In genomic region chr15:80256242-80256641, GRCm38 (mm10) we compare ENCODE assay signal across 8 mouse cellular contexts. TPM values are rescaled to one million over a fixed set of nuclear protein-coding genes. Genes with fewer than 3 reads are reported as not detected.
DNase-seq lines count a peak whose midpoint lies in the region; ATAC-seq and TF ChIP-seq lines count a peak whose summit lies in the region.

No protein-coding gene starts in this region.

- peak overlapping the region; percentile 100 for H3K9ac ChIP-seq in heart, embryonic 13.5 days
- H3K9ac ChIP-seq in heart, postnatal 0 days (replicated peaks; ENCODE audit: low read depth, low read length), result peak overlapping the region; percentile 97
- peak overlapping the region; percentile 96 for H3K9ac ChIP-seq in liver, embryonic 15.5 days

- intact Hi-C loops in heart, postnatal 25 days (cut with DNase I), result no loop called here

- no peaks in the 10 kb centered on the region for H3K9me3 ChIP-seq in heart, embryonic 13.5 days
- no peaks in the 10 kb centered on the region for H3K9me3 ChIP-seq in heart, postnatal 0 days (replicated peaks; ENCODE audit: control insufficient read depth, low read length)
- H3K9me3 ChIP-seq in liver, embryonic 15.5 days (replicated peaks), result no peaks in the 10 kb centered on the region

- ATAC-seq in heart, embryonic 13.5 days (ENCODE audit: extremely low read depth, insufficient number of reproducible peaks, low FRiP score, low TSS enrichment), result no peak
- ATAC-seq in heart, postnatal 0 days (ENCODE audit: insufficient read depth, low read depth), result no peak
- no peak for ATAC-seq in liver, embryonic 15.5 days (ENCODE audit: insufficient read depth)
- ATAC-seq in megakaryocyte-erythroid progenitor cell, adult 5-6 weeks (replicated peaks; ENCODE audit: low FRiP score, low TSS enrichment, poor library complexity, severe bottlenecking), result no peak

- H3K36me3 ChIP-seq in heart, embryonic 13.5 days, result peaks cover 65% of the 10 kb centered on the region
- H3K36me3 ChIP-seq in heart, postnatal 0 days (replicated peaks; ENCODE audit: control insufficient read depth, insufficient read depth, low read length), result peaks cover 34% of the 10 kb centered on the region
- peaks cover 74% of the 10 kb centered on the region for H3K36me3 ChIP-seq in liver, embryonic 15.5 days (replicated peaks)

- peak overlapping the region; percentile 90 for H3K4me2 ChIP-seq in heart, embryonic 13.5 days
- peak overlapping the region; percentile 95 for H3K4me2 ChIP-seq in heart, postnatal 0 days (ENCODE audit: low read depth, low read length)
- H3K4me2 ChIP-seq in liver, embryonic 15.5 days, result peak overlapping the region; percentile 92

- no peak for TF ChIP-seq CTCF in heart, postnatal 0 days (IDR thresholded peaks at IDR 0.05; ENCODE audit: low read depth)

- TF ChIP-seq EP300 in heart, postnatal 0 days (IDR thresholded peaks at IDR 0.05; ENCODE audit: low read depth), result no peak

- H3K27ac ChIP-seq in heart, embryonic 13.5 days (replicated peaks), result peak overlapping the region; percentile 100
- H3K27ac ChIP-seq in heart, postnatal 0 days (ENCODE audit: low read depth), result peak overlapping the region; percentile 98
- H3K27ac ChIP-seq in liver, embryonic 15.5 days (replicated peaks), result peak overlapping the region; percentile 99

- 5% methylated on average over 16 of the region's 16 CpGs for WGBS in heart, embryonic 13.5 days
- 3% methylated on average over 16 of the region's 16 CpGs for WGBS in heart, postnatal 0 days
- 4% methylated on average over 16 of the region's 16 CpGs for WGBS in liver, embryonic 15.5 days (ENCODE audit: insufficient replicate concordance)

- H3K4me1 ChIP-seq in heart, embryonic 13.5 days, result peaks cover 64% of the 10 kb centered on the region
- peaks cover 28% of the 10 kb centered on the region; the same call in 1 of the 2 replicates for H3K4me1 ChIP-seq in heart, postnatal 0 days (ENCODE audit: control insufficient read depth, insufficient read depth)
- H3K4me1 ChIP-seq in liver, embryonic 15.5 days (replicated peaks), result peaks cover 77% of the 10 kb centered on the region

- H3K4me3 ChIP-seq in heart, embryonic 13.5 days, result peak overlapping the region; percentile 100
- peak overlapping the region; percentile 79 for H3K4me3 ChIP-seq in heart, postnatal 0 days (ENCODE audit: low read depth, low read length)
- H3K4me3 ChIP-seq in liver, embryonic 15.5 days (replicated peaks), result peak overlapping the region; percentile 92

- DNase-seq in heart, postnatal 25 days (ENCODE audit: low spot score), result no peak
- DNase-seq in adipocyte (ENCODE audit: low spot score) (peak; percentile 30), MN1 (ENCODE audit: low spot score) (no peak)
- no peak for DNase-seq in heart, postnatal 0 days (ENCODE audit: low spot score)
- DNase-seq in layer of hippocampus, adult 9-11 months, result no peak

- H3K27me3 ChIP-seq in heart, embryonic 13.5 days (replicated peaks), result no peaks in the 10 kb centered on the region
- H3K27me3 ChIP-seq in heart, postnatal 0 days (ENCODE audit: control insufficient read depth, insufficient read depth, low read length), result no peaks in the 10 kb centered on the region
- H3K27me3 ChIP-seq in liver, embryonic 15.5 days, result no peaks in the 10 kb centered on the region

RNA-seq across cellular contexts. Expression of gene Atf4, which starts 1.3 kb away (rescaled TPM):
- polyA plus RNA-seq in heart, embryonic 13.5 days (2015; fragmentation: Nextera tagmentation; extraction: Ambion mirVana), result 74.9 and 83.4 TPM in 2 replicates
- 10 to 100 TPM; 58.3 to 81.7 TPM for total RNA-seq in heart, postnatal 25 days (2021)
- total RNA-seq in heart, postnatal 0 days (2014; rRNA removed; ENCODE audit: low replicate concordance), result 122 and 128 TPM in 2 replicates
- polyA plus RNA-seq in heart, postnatal 0 days (2015; fragmentation: Nextera tagmentation; extraction: Ambion mirVana), result 63.5 and 65.0 TPM in 2 replicates
- polyA plus RNA-seq in liver, embryonic 15.5 days (2015; fragmentation: Nextera tagmentation; extraction: Ambion mirVana), result 130 and 134 TPM in 2 replicates
- 145 and 192 TPM in 2 replicates for total RNA-seq in megakaryocyte-erythroid progenitor cell, adult 5-6 weeks (2014; fragmentation: Nextera tagmentation)
- 292 and 318 TPM in 2 replicates for total RNA-seq in megakaryocyte-erythroid progenitor cell, adult 5-6 weeks (2017)

RNA-seq across cellular contexts. Expression of gene Rps19bp1, which starts 7.9 kb away (rescaled TPM):
- polyA plus RNA-seq in heart, embryonic 13.5 days (2015; fragmentation: Nextera tagmentation; extraction: Ambion mirVana), result 39.0 and 39.7 TPM in 2 replicates
- total RNA-seq in heart, postnatal 25 days (2021), result 10 to 100 TPM; 15.5 to 15.9 TPM
- total RNA-seq in heart, postnatal 0 days (2014; rRNA removed; ENCODE audit: low replicate concordance), result 13.7 and 21.6 TPM in 2 replicates
- polyA plus RNA-seq in heart, postnatal 0 days (2015; fragmentation: Nextera tagmentation; extraction: Ambion mirVana), result 34.7 and 35.8 TPM in 2 replicates
- 24.4 and 26.2 TPM in 2 replicates for polyA plus RNA-seq in liver, embryonic 15.5 days (2015; fragmentation: Nextera tagmentation; extraction: Ambion mirVana)
- total RNA-seq in megakaryocyte-erythroid progenitor cell, adult 5-6 weeks (2014; fragmentation: Nextera tagmentation), result 51.6 and 54.4 TPM in 2 replicates
- 28.7 and 36.3 TPM in 2 replicates for total RNA-seq in megakaryocyte-erythroid progenitor cell, adult 5-6 weeks (2017)

RNA-seq across cellular contexts. Expression of gene AC140267.1, which starts 20.6 kb away (rescaled TPM):
- polyA plus RNA-seq in heart, embryonic 13.5 days (2015; fragmentation: Nextera tagmentation; extraction: Ambion mirVana), result not detected in 2 replicates
- 10 to 100 TPM; 16.1 to 21.0 TPM for total RNA-seq in heart, postnatal 25 days (2021)
- not detected in 2 replicates for total RNA-seq in heart, postnatal 0 days (2014; rRNA removed; ENCODE audit: low replicate concordance)
- polyA plus RNA-seq in heart, postnatal 0 days (2015; fragmentation: Nextera tagmentation; extraction: Ambion mirVana), result not detected in 2 replicates
- polyA plus RNA-seq in liver, embryonic 15.5 days (2015; fragmentation: Nextera tagmentation; extraction: Ambion mirVana), result not detected in 2 replicates
- total RNA-seq in megakaryocyte-erythroid progenitor cell, adult 5-6 weeks (2014; fragmentation: Nextera tagmentation), result 5.6 and 6.5 TPM in 2 replicates
- not detected in 2 replicates for total RNA-seq in megakaryocyte-erythroid progenitor cell, adult 5-6 weeks (2017)

RNA-seq across cellular contexts. Expression of gene Mief1, which starts 22.4 kb away (rescaled TPM):
- 25.5 and 25.9 TPM in 2 replicates for polyA plus RNA-seq in heart, embryonic 13.5 days (2015; fragmentation: Nextera tagmentation; extraction: Ambion mirVana)
- total RNA-seq in heart, postnatal 25 days (2021), result 10 to 100 TPM; 29.2 to 32.3 TPM
- 34.5 and 39.8 TPM in 2 replicates for total RNA-seq in heart, postnatal 0 days (2014; rRNA removed; ENCODE audit: low replicate concordance)
- 17.0 and 17.8 TPM in 2 replicates for polyA plus RNA-seq in heart, postnatal 0 days (2015; fragmentation: Nextera tagmentation; extraction: Ambion mirVana)
- 16.2 and 17.0 TPM in 2 replicates for polyA plus RNA-seq in liver, embryonic 15.5 days (2015; fragmentation: Nextera tagmentation; extraction: Ambion mirVana)
- 29.0 and 36.7 TPM in 2 replicates for total RNA-seq in megakaryocyte-erythroid progenitor cell, adult 5-6 weeks (2014; fragmentation: Nextera tagmentation)
- total RNA-seq in megakaryocyte-erythroid progenitor cell, adult 5-6 weeks (2017), result 21.2 and 25.8 TPM in 2 replicates

RNA-seq across cellular contexts. Expression of gene Cacna1i, which starts 30.8 kb away (rescaled TPM):
- not detected in 2 replicates for polyA plus RNA-seq in heart, embryonic 13.5 days (2015; fragmentation: Nextera tagmentation; extraction: Ambion mirVana)
- total RNA-seq in heart, postnatal 25 days (2021), result under 1 TPM in 1 of 2 experiments, not detected in 1; 0.36 TPM
- total RNA-seq in heart, postnatal 0 days (2014; rRNA removed; ENCODE audit: low replicate concordance), result not detected in 2 replicates
- polyA plus RNA-seq in heart, postnatal 0 days (2015; fragmentation: Nextera tagmentation; extraction: Ambion mirVana), result not detected in 2 replicates
- 0.01 TPM in 1 of 2 replicates, not detected in the other for polyA plus RNA-seq in liver, embryonic 15.5 days (2015; fragmentation: Nextera tagmentation; extraction: Ambion mirVana)
- total RNA-seq in megakaryocyte-erythroid progenitor cell, adult 5-6 weeks (2014; fragmentation: Nextera tagmentation), result not detected in 2 replicates
- not detected in 2 replicates for total RNA-seq in megakaryocyte-erythroid progenitor cell, adult 5-6 weeks (2017)
